Mouse (Mus musculus): Measurements from ENCODE around the gene Eif1b. TPM values are rescaled to one million over a fixed set of nuclear protein-coding genes. Genes with fewer than 3 reads are reported as not detected.

Eif1b gene
- polyA plus RNA-seq, 1 experiment from 2014 or later = 438 TPM

- peak overlapping the region; percentile 100; the same call in 1 of the 2 replicates for H3K4me3 ChIP-seq (replicated peaks; ENCODE audit: low read length)
- WGBS = 83% methylated on average over 3 of the region's 3 CpGs
- no peaks in the 10 kb centered on the region for H3K27me3 ChIP-seq (replicated peaks; ENCODE audit: control insufficient read depth, insufficient read depth, low read length)
- H3K27ac ChIP-seq (ENCODE audit: low read length) = no peak overlapping the region
- peaks cover 28% of the 10 kb centered on the region for H3K4me1 ChIP-seq (replicated peaks; ENCODE audit: control insufficient read depth, insufficient read depth, low read length)
- H3K9ac ChIP-seq (replicated peaks; ENCODE audit: low read depth, low read length) = no peak overlapping the region; the same call in 1 of the 2 replicates
- H3K36me3 ChIP-seq (ENCODE audit: control insufficient read depth, insufficient read depth) = peaks cover 19% of the 10 kb centered on the region
- peak overlapping the region; percentile 84 for H3K4me2 ChIP-seq (ENCODE audit: low read length)
- H3K9me3 ChIP-seq (ENCODE audit: control insufficient read depth, low read length) = no peaks in the 10 kb centered on the region
- ATAC-seq = no peak
These were observed 523 bp upstream of the Eif1b start for GRCm38 (mm10) chr9:120491509-120491908.

- ATAC-seq = peak; percentile 82
These were observed 644 bp downstream of the Eif1b start for GRCm38 (mm10) chr9:120492400-120493351.

DNA sequence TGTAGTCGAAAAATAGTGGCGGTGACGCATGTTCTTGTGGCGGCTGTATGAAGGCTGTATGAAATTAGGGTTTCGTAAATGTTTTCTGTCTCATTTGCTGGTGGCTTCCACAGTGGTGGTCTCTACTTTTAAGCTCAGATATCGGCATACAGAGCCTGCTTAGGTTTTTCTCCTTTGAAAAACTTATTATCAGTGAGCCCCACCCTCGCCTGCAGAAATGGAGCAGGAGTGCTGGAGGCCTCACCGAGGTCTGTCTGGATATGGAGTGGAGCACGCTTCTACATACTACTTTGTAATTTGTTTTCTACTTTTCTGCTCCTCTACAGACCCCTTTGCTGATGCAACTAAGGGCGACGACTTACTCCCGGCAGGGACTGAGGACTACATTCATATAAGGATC is 1.7 kb downstream of the Eif1b start:
- H3K9ac ChIP-seq (replicated peaks; ENCODE audit: low read depth, low read length) = peak overlapping the region; percentile 100
- no peaks in the 10 kb centered on the region for H3K9me3 ChIP-seq (ENCODE audit: control insufficient read depth, low read length)
- WGBS = 56% methylated on average over 12 of the region's 12 CpGs
- H3K27me3 ChIP-seq (replicated peaks; ENCODE audit: control insufficient read depth, insufficient read depth, low read length) = no peaks in the 10 kb centered on the region
- H3K4me1 ChIP-seq (replicated peaks; ENCODE audit: control insufficient read depth, insufficient read depth, low read length) = peaks cover 34% of the 10 kb centered on the region
- peak overlapping the region; percentile 11; the same call in 1 of the 2 replicates for H3K27ac ChIP-seq (ENCODE audit: low read length)
- H3K4me2 ChIP-seq (ENCODE audit: low read length) = peak overlapping the region; percentile 84
- ATAC-seq = no peak
- H3K4me3 ChIP-seq (replicated peaks; ENCODE audit: low read length) = peak overlapping the region; percentile 100
- H3K36me3 ChIP-seq (ENCODE audit: control insufficient read depth, insufficient read depth) = peaks cover 19% of the 10 kb centered on the region

More at GRCm38 (mm10) chr9:120492400-120493351, 644 bp downstream of the Eif1b start:
- H3K27ac ChIP-seq (ENCODE audit: low read length) = peak overlapping the region; percentile 92
- peaks cover 19% of the 10 kb centered on the region for H3K36me3 ChIP-seq (ENCODE audit: control insufficient read depth, insufficient read depth)
- H3K4me1 ChIP-seq (replicated peaks; ENCODE audit: control insufficient read depth, insufficient read depth, low read length) = peaks cover 34% of the 10 kb centered on the region
- peak overlapping the region; percentile 100 for H3K4me3 ChIP-seq (replicated peaks; ENCODE audit: low read length)
- H3K27me3 ChIP-seq (replicated peaks; ENCODE audit: control insufficient read depth, insufficient read depth, low read length) = no peaks in the 10 kb centered on the region
- H3K9me3 ChIP-seq (ENCODE audit: control insufficient read depth, low read length) = no peaks in the 10 kb centered on the region
- H3K4me2 ChIP-seq (ENCODE audit: low read length) = peak overlapping the region; percentile 84
- under 1% methylated on average over 97 of the region's 97 CpGs for WGBS
- peak overlapping the region; percentile 100 for H3K9ac ChIP-seq (replicated peaks; ENCODE audit: low read depth, low read length)

- H3K9me3 ChIP-seq (ENCODE audit: control insufficient read depth, low read length) = no peaks in the 10 kb centered on the region
- H3K4me1 ChIP-seq (replicated peaks; ENCODE audit: control insufficient read depth, insufficient read depth, low read length) = peaks cover 34% of the 10 kb centered on the region
- no peak overlapping the region for H3K4me3 ChIP-seq (replicated peaks; ENCODE audit: low read length)
- no peaks in the 10 kb centered on the region for H3K27me3 ChIP-seq (replicated peaks; ENCODE audit: control insufficient read depth, insufficient read depth, low read length)
- H3K36me3 ChIP-seq (ENCODE audit: control insufficient read depth, insufficient read depth) = peaks cover 19% of the 10 kb centered on the region
- H3K9ac ChIP-seq (replicated peaks; ENCODE audit: low read depth, low read length) = no peak overlapping the region
- WGBS = 5% methylated on average over 3 of the region's 3 CpGs
- peak; percentile 16 for ATAC-seq
- H3K4me2 ChIP-seq (ENCODE audit: low read length) = no peak overlapping the region
- H3K27ac ChIP-seq (ENCODE audit: low read length) = peak overlapping the region; percentile 36; the same call in 1 of the 2 replicates
These were observed 4.7 kb downstream of the Eif1b start for GRCm38 (mm10) chr9:120496691-120497090.

DNA sequence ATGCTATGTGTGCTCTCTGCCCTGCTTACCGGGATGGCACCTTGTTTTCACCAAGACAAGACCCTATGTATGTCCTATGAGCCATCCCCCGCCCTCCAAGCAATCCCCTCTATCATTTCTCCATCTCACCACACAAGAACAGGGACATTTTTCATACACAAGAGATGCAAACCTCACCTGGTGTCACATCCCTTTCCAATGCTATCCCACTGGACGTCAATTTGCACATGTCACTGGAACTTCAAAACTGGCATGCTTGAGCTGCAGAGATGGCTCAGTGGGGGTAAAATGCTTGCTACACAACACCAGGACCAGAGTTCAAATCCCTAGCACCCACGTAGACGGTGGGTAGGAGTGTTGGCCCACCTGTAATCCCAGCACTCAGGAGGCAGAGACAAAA is 6.0 kb downstream of the Eif1b start:
- Histone ChIP-seq H3K27ac (ENCODE audit: low read length) (no peak overlapping the region), H3K4me2 (ENCODE audit: low read length) (no peak overlapping the region), H3K27me3 (replicated peaks; ENCODE audit: control insufficient read depth, insufficient read depth, low read length) (no peaks in the 10 kb centered on the region), H3K4me1 (replicated peaks; ENCODE audit: control insufficient read depth, insufficient read depth, low read length) (peaks cover 32% of the 10 kb centered on the region), H3K9me3 (ENCODE audit: control insufficient read depth, low read length) (no peaks in the 10 kb centered on the region), H3K4me3 (replicated peaks; ENCODE audit: low read length) (no peak overlapping the region), H3K9ac (replicated peaks; ENCODE audit: low read depth, low read length) (no peak overlapping the region), H3K36me3 (ENCODE audit: control insufficient read depth, insufficient read depth) (peaks cover 19% of the 10 kb centered on the region)
- 82% methylated on average over 5 of the region's 5 CpGs for WGBS
- no peak for ATAC-seq

DNA sequence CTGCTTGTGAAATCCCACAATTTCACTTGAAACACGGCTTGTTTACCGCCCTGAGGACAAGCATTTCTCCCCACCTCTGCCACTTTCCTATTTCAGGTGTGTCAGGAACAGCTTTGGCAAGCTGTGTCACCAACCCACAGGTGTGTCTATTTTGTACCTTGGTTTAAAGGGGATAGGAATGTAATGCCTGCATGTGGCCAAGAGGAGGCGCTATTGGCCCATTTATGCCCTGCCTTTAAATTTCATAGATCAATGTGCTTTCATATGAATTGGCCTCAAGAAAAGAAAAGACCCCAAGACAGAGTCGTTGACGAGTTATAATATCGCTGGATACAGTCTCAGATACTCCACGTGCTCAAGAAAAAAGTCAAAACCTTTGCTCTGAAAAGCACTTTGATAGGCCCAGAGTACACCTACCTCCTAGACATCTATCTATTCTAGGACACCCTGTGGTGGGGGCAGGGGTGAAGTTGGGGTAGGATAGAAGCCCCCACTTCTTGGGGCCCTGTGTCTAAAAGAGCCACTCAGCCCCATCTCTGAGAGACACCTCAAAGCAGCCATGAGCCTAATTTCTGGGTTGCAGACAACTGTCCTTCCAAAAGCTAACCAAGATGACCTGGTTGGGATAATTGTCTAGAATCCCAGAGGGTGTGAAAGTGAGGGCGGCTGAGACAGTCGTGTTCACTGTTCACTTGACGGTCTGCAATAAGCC is 9.3 kb downstream of the Eif1b start:
- Histone ChIP-seq H3K4me3 (replicated peaks; ENCODE audit: low read length) (no peak overlapping the region), H3K36me3 (ENCODE audit: control insufficient read depth, insufficient read depth) (no peaks in the 10 kb centered on the region), H3K4me1 (replicated peaks; ENCODE audit: control insufficient read depth, insufficient read depth, low read length) (peaks cover 9% of the 10 kb centered on the region; the same call in 1 of the 2 replicates), H3K27me3 (replicated peaks; ENCODE audit: control insufficient read depth, insufficient read depth, low read length) (no peaks in the 10 kb centered on the region), H3K9me3 (ENCODE audit: control insufficient read depth, low read length) (no peaks in the 10 kb centered on the region), H3K4me2 (ENCODE audit: low read length) (no peak overlapping the region), H3K9ac (replicated peaks; ENCODE audit: low read depth, low read length) (no peak overlapping the region), H3K27ac (ENCODE audit: low read length) (no peak overlapping the region)
- 0 out of 2 replicates have a peak, but pooled peaks have one; percentile 27 for ATAC-seq
- WGBS = 32% methylated on average over 10 of the region's 10 CpGs

DNA sequence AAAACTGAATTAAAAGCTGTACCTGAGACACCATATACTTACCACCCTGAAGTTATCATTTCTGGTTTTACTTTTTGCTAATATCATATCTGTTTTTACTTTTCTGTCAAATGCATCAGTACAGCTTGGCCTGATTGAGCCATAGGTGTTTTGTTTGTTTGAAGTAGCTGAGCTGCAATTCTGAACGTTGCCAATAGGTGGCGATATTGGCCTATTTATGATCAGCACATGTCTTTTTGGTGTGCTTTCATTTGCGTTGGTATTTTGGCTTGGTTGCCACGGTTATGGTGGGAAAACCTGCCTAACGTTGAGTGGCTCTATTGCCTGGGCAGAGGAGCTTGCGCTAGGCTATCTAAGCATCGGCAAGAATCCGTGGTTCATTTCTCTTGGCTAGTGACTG is 10.0 kb downstream of the Eif1b start:
- Histone ChIP-seq H3K9me3 (ENCODE audit: control insufficient read depth, low read length) (no peaks in the 10 kb centered on the region), H3K27ac (ENCODE audit: low read length) (no peak overlapping the region), H3K27me3 (replicated peaks; ENCODE audit: control insufficient read depth, insufficient read depth, low read length) (no peaks in the 10 kb centered on the region), H3K4me2 (ENCODE audit: low read length) (no peak overlapping the region), H3K4me1 (replicated peaks; ENCODE audit: control insufficient read depth, insufficient read depth, low read length) (peaks cover 4% of the 10 kb centered on the region; the same call in 1 of the 2 replicates), H3K4me3 (replicated peaks; ENCODE audit: low read length) (no peak overlapping the region), H3K9ac (replicated peaks; ENCODE audit: low read depth, low read length) (no peak overlapping the region), H3K36me3 (ENCODE audit: control insufficient read depth, insufficient read depth) (no peaks in the 10 kb centered on the region)
- peak; percentile 76 for ATAC-seq
- WGBS = 5% methylated on average over 8 of the region's 8 CpGs

DNA sequence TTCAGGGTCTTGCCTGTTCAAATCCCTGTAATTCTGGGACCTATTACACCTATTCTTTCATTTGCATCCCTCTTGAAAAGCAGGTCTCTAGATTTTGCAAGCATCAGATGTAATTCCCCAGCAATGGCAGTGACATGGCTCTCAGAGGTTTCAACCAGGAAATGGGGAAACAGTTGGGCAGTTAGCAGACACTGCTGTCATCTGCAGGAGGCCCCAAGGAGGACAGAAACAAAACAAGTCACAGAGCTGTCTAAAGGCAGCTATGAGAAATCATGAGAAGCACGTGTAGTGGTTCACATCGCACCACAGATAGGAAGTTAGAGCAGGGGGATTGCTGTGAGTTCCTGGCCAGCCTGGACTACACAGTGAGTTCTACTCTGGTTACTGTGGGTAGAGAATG is 12.4 kb downstream of the Eif1b start:
- Histone ChIP-seq H3K36me3 (ENCODE audit: control insufficient read depth, insufficient read depth) (no peaks in the 10 kb centered on the region), H3K9ac (replicated peaks; ENCODE audit: low read depth, low read length) (no peak overlapping the region), H3K27me3 (replicated peaks; ENCODE audit: control insufficient read depth, insufficient read depth, low read length) (no peaks in the 10 kb centered on the region), H3K27ac (ENCODE audit: low read length) (no peak overlapping the region), H3K4me3 (replicated peaks; ENCODE audit: low read length) (no peak overlapping the region), H3K4me2 (ENCODE audit: low read length) (no peak overlapping the region), H3K4me1 (replicated peaks; ENCODE audit: control insufficient read depth, insufficient read depth, low read length) (0 out of 2 replicates have a peak, but pooled peaks cover 2% of the 10 kb centered on the region), H3K9me3 (ENCODE audit: control insufficient read depth, low read length) (no peaks in the 10 kb centered on the region)
- 81% methylated on average over 2 of the region's 2 CpGs for WGBS
- no peak for ATAC-seq

GRCm38 (mm10) chr9:120511781-120512180 is 19.7 kb downstream of the Eif1b start:
- 73% methylated on average over 3 of the region's 3 CpGs for WGBS
- no peak for ATAC-seq

More at GRCm38 (mm10) chr9:120511781-120512180, 19.7 kb downstream of the Eif1b start:
- H3K4me3 ChIP-seq (replicated peaks; ENCODE audit: low read length) = no peak overlapping the region
- no peak overlapping the region for H3K4me2 ChIP-seq (ENCODE audit: low read length)
- H3K4me1 ChIP-seq (replicated peaks; ENCODE audit: control insufficient read depth, insufficient read depth, low read length) = no peaks in the 10 kb centered on the region
- H3K36me3 ChIP-seq (ENCODE audit: control insufficient read depth, insufficient read depth) = no peaks in the 10 kb centered on the region
- H3K9ac ChIP-seq (replicated peaks; ENCODE audit: low read depth, low read length) = no peak overlapping the region
- H3K27ac ChIP-seq (ENCODE audit: low read length) = no peak overlapping the region
- H3K9me3 ChIP-seq (ENCODE audit: control insufficient read depth, low read length) = no peaks in the 10 kb centered on the region
- H3K27me3 ChIP-seq (replicated peaks; ENCODE audit: control insufficient read depth, insufficient read depth, low read length) = no peaks in the 10 kb centered on the region

Measured in forebrain, embryonic 16.5 days (tissue).